Mouse (Mus musculus): ENCODE results near the gene Vmn1r112.
"Not testable (repeated sequence)": the region's sequence is repeated elsewhere in the genome, so short reads cannot be mapped to it uniquely, and the experiment has no call there.

The Vmn1r112 gene

DNA sequence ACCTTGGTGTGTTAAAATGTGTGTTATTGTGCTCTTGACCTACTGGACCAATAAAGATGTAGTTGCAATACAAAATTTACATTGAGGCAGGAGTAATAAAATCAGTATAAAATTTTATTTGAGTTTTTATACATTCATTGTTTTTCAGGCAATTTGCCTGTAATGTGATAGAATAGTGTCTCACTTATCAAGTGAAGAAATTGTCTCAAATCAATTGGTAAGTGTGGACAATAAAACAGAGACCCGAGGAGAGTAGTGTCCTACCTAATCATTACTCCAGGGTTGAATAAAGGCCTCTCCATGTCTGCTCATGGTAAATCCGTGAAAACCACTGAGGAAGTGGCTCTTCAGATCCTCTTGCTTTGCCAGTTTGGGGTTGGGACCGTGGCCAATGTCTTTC is at the start of gene Vmn1r112:
Gene Vmn1r112, plus strand, starts transcription at position 301 of the 400 bp plus-strand sequence.
- not testable (repeated sequence) for DNase-seq (ENCODE audit: low spot score in 2 of 2)

DNA sequence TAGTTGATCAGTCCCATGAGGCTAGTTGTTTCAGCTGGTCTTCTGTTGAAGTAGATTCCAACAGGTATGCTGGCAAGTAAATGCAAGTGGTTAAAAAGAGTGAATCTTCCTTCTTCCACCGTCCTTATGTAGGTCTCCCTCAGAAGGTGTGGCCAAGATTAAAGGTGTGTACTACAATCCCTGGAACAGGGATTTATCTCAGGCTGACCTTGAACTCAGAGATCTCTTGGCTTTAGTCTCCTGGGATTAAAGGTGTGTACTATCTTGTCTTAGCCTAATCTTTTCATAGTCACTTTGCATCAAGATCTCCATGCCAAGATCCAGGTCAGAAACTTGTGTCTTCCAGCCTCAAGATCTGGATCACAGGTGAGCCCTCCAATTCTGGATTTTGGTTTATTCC is 40.5 kb upstream of the Vmn1r112 start, which contains the start of gene Gm10668:
Gene Gm10668, minus strand, starts transcription at position 101 of the 400 bp plus-strand sequence.
- not testable (repeated sequence) for DNase-seq (ENCODE audit: low spot score in 2 of 2)

DNA sequence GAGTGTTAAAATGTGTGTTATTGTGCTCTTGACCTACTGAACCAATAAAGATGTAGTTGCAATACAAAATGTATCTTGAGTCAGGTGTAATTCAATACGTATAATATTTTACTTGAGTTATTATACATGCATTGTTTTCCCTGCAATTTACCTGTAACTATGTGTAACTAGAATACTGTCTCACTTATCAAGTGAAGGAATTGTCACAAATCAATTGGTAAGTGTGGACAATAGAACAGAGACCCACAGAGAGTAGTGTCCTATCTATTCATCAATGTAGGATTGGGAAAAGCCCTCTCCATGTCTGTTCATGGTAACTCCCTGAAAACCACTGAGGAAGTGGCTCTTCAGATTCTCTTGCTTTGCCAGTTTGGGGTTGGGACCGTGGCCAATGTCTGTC is 16.0 kb downstream of the Vmn1r112 start, which contains the start of gene Vmn1r113:
Gene Vmn1r113, plus strand, starts transcription at position 301 of the 400 bp plus-strand sequence.
- DNase-seq (ENCODE audit: low spot score in 2 of 2), result not testable (repeated sequence)

DNA sequence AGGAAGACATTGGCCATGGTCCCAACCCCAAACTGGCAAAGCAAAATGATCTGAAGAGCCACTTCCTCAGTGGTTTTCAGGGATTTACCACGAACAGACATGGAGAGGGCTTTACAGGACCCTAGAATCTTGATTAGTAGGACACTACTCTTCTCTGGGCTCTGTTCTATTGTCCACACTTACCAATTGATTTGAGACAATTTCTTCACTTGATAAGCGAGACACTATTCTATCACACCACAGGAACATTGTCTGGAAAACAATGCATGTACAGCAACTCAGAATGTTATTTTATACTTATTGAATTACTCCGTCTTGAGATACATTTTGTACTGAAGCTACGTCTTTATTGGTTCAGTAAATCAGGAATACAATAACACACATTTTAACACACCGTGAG is 41.1 kb downstream of the Vmn1r112 start, which contains the start of gene Vmn1r114:
Gene Vmn1r114, minus strand, starts transcription at position 101 of the 400 bp plus-strand sequence.
- DNase-seq (ENCODE audit: low spot score in 2 of 2), result not testable (repeated sequence)

Measured in right cerebral cortex, postnatal 36 days (tissue).